Mouse (Mus musculus): ENCODE data around the gene Eif4e2. TPM values are rescaled to one million over a fixed set of nuclear protein-coding genes. Genes with fewer than 3 reads are reported as not detected.

Eif4e2 gene
- polyA plus RNA-seq, 1 experiment from 2014 or later = 108 TPM

DNA sequence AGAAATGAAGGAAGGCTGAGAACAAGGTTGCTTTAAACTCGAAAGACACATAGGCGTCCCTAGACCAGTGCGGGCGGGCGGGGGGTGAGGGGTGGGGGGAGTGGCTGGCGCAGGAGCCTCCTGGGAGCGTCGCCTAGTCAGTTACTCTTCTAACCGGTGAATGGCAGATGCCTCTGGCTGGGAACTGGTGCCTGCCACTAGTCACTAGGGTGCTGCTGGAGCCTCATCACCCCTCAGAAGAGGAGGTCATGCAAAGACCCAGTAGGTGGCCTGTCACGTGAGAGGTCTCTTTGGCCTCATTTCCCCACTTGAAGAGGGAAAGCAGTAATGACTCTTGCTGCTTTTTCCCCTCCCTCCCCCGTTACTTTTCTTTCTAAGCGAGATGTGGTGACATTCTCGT lies 51.5 kb downstream of the Eif4e2 start:
- Histone ChIP-seq H3K4me3 (peak overlapping the region; percentile 50), H3K4me1 (replicated peaks) (peaks cover 35% of the 10 kb centered on the region), H3K9ac (no peak overlapping the region), H3K4me2 (peak overlapping the region; percentile 94), H3K9me3 (peaks cover 3% of the 10 kb centered on the region; the same call in 1 of the 2 replicates), H3K36me3 (no peaks in the 10 kb centered on the region), H3K27ac (replicated peaks) (no peak overlapping the region), H3K27me3 (peaks cover 80% of the 10 kb centered on the region)
- WGBS = under 1% methylated on average over 13 of the region's 13 CpGs
- 0 out of 2 replicates have a peak, but pooled peaks have one; percentile 34 for ATAC-seq (ENCODE audit: low read depth)

DNA sequence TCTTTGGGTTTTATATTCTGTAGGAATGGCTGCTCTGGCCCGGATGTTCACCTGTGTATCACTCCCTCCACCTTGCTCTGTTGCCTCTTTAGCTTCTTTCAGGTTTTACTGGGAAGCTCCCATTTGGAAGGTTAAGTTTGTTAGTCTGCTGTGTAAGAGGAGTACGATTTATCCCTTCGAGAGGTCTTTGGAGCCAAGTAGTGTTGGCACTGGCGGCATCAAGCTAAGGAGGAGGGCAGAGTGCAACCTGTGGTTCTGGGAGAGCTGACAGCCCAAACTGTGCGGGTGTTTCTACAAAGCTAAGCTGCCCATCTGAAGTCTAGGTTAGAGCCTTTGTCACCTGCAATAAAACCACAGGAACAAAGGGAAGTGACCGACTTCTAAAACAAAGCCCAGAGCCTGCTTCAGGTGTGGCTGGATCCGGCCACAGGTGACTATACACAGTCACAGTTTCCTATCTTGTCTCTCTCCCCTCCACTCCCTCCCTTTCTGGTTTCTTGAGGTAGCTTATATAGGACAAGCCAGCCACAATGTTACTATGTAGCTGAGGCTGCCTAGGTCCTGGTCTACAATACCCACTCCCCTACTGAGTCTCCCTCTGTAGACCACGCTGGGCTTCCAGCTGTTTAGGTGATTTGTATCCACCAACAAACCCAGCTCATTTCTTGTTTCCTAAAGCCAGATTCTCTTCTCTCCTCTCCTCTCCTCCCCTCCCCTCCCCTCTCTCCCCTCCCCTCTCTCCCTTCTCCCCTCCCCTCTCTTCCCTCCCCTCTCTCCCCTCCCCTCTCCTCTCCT lies 52.8 kb downstream of the Eif4e2 start:
- WGBS = 20% methylated on average over 8 of the region's 8 CpGs
- Histone ChIP-seq H3K4me3 (no peak overlapping the region), H3K4me1 (replicated peaks) (peaks cover 48% of the 10 kb centered on the region), H3K9ac (no peak overlapping the region), H3K27me3 (peaks cover 82% of the 10 kb centered on the region), H3K4me2 (no peak overlapping the region), H3K9me3 (peaks cover 3% of the 10 kb centered on the region; the same call in 1 of the 2 replicates), H3K36me3 (no peaks in the 10 kb centered on the region), H3K27ac (replicated peaks) (no peak overlapping the region)
- ATAC-seq (ENCODE audit: low read depth) = no peak

- Histone ChIP-seq H3K27ac (replicated peaks) (no peak overlapping the region), H3K27me3 (peaks cover 45% of the 10 kb centered on the region), H3K36me3 (no peaks in the 10 kb centered on the region), H3K4me2 (no peak overlapping the region), H3K9ac (no peak overlapping the region), H3K9me3 (peaks cover 3% of the 10 kb centered on the region; the same call in 1 of the 2 replicates), H3K4me3 (no peak overlapping the region), H3K4me1 (replicated peaks) (peaks cover 22% of the 10 kb centered on the region)
- 29% methylated on average over 3 of the region's 3 CpGs for WGBS
- ATAC-seq (ENCODE audit: low read depth) = no peak
Observed at GRCm38 (mm10) chr1:87270204-87270603, 56.5 kb downstream of the Eif4e2 start.

DNA sequence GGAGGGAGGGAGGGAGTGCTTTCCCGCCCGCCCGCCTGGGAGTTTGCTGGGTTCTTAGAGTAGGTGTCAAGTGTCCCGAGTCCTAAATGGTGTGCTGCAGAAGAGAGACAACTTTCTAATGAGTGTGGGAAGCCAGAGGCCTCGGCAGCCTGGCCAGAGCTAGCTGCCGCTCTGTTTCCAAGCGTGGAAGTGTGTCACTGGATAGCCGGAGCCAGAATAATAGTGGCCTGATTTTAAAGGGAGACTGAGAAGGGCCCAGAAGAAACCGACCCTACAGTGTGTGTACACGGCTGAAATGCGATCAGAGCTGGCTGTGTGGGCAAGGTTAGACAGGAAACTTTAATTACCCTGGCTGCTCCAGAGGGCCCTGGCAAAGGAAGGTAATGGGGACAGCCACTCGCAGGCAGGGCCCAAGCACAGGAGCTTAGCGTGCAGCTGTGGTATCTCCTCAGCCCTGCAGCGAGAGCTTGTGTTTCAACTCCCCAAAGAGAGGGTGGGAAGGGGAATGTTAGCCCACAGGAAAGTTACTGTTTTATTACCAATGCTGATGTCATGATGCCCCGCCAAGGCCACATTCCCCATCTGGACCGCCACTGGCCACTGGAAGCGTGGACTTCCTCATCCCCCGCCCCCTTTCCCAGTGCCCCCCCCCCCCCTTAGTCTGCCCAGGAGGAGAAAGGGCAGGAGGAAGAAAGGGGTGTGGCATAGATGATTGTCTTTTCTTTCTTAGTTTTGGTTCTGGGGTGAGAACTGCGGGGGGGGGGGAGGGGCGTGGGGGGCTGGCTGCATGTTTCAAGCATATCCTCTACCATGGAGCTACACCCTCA lies 57.1 kb downstream of the Eif4e2 start:
- 0 out of 2 replicates have a peak overlapping the region, but pooled peaks have one; percentile 8 for H3K9ac ChIP-seq
- ATAC-seq (ENCODE audit: low read depth) = no peak
- H3K27me3 ChIP-seq = peaks cover 38% of the 10 kb centered on the region
- no peak overlapping the region for H3K4me2 ChIP-seq
- H3K36me3 ChIP-seq = no peaks in the 10 kb centered on the region
- no peak overlapping the region for H3K4me3 ChIP-seq
- no peak overlapping the region for H3K27ac ChIP-seq (replicated peaks)
- H3K9me3 ChIP-seq = peaks cover 3% of the 10 kb centered on the region; the same call in 1 of the 2 replicates
- H3K4me1 ChIP-seq (replicated peaks) = peaks cover 17% of the 10 kb centered on the region
- 9% methylated on average over 20 of the region's 20 CpGs for WGBS

DNA sequence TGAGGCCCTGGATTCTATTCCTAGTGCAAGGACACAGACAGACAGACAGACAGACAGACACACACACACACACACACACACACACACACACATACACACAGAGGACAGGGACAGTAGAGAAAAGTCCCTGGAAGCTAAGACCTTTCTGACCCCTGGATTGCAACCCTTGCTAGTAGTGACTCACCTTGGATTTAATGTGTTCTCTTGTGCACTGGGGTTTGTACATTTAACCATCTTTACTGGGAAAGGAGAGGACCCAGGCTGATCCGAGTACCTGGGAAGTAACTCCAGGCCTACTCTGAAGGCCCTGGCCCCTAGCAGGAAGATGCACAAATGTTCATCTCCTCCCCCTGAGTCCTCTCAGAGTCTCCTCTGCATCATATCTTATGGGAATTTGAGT lies 57.9 kb downstream of the Eif4e2 start:
- Histone ChIP-seq H3K4me1 (replicated peaks) (peaks cover 17% of the 10 kb centered on the region), H3K27me3 (peaks cover 31% of the 10 kb centered on the region), H3K36me3 (no peaks in the 10 kb centered on the region), H3K27ac (replicated peaks) (no peak overlapping the region), H3K4me3 (no peak overlapping the region), H3K9ac (no peak overlapping the region), H3K4me2 (no peak overlapping the region), H3K9me3 (peaks cover 1% of the 10 kb centered on the region; the same call in 1 of the 2 replicates)
- ATAC-seq (ENCODE audit: low read depth) = no peak
- 78% methylated on average over 1 of the region's 1 CpGs for WGBS

DNA sequence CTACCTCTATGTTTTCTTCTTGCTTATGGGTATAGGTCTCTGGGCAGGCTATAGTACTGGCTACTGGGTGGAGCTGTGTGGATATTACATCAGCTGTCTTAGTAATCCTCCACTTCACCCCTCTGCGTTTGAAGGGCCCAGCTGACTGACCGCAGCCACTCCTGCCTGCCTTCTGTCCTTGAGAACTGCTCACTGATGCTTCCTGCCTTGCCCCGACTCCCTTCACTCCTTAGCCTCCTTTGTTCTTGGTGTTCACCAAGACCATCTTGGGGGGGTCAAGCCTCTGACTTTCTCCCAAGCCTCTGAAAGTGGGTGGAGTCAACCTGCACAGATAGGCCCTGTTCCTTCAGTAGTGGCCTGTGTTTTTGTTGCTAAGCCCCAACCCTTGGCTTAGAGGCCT lies 58.7 kb downstream of the Eif4e2 start:
- H3K9me3 ChIP-seq = no peaks in the 10 kb centered on the region
- H3K4me1 ChIP-seq (replicated peaks) = peaks cover 17% of the 10 kb centered on the region
- H3K27ac ChIP-seq (replicated peaks) = no peak overlapping the region
- no peak overlapping the region for H3K9ac ChIP-seq
- no peaks in the 10 kb centered on the region for H3K36me3 ChIP-seq
- H3K4me3 ChIP-seq = no peak overlapping the region
- WGBS = 77% methylated on average over 3 of the region's 3 CpGs
- H3K27me3 ChIP-seq = peaks cover 25% of the 10 kb centered on the region
- no peak overlapping the region for H3K4me2 ChIP-seq
- ATAC-seq (ENCODE audit: low read depth) = no peak

DNA sequence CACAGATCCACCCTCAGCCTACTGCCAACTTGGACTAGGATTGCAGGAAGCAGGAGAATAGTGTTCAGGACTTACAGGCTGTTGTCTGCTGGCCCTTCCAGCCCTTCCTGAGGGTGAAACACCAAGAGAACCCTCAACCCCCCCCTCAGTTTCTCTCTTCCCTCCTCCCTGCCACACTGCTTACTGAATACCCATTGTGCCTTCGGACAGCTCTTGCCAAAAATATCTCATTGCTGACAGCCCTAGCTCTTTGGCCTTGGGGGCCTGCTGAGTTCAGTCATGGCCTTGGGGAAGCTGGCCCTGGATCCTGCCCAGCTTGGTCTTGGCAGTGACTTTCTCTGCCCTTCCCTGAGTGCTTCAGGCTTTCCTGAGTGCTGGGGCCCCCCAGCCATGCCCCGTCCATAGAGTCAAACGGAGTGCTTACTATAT lies 59.8 kb downstream of the Eif4e2 start:
- no peak overlapping the region for H3K4me2 ChIP-seq
- no peak overlapping the region for H3K4me3 ChIP-seq
- no peaks in the 10 kb centered on the region for H3K36me3 ChIP-seq
- 0 out of 2 replicates have a peak, but pooled peaks have one; percentile 48 for ATAC-seq (ENCODE audit: low read depth)
- H3K9ac ChIP-seq = no peak overlapping the region
- H3K27ac ChIP-seq (replicated peaks) = no peak overlapping the region
- 65% methylated on average over 3 of the region's 3 CpGs for WGBS
- H3K27me3 ChIP-seq = peaks cover 15% of the 10 kb centered on the region
- peaks cover 17% of the 10 kb centered on the region for H3K4me1 ChIP-seq (replicated peaks)
- H3K9me3 ChIP-seq = no peaks in the 10 kb centered on the region

- Histone ChIP-seq H3K4me2 (no peak overlapping the region), H3K9ac (no peak overlapping the region), H3K36me3 (no peaks in the 10 kb centered on the region), H3K27me3 (peaks cover 10% of the 10 kb centered on the region), H3K4me1 (replicated peaks) (peaks cover 17% of the 10 kb centered on the region), H3K27ac (replicated peaks) (no peak overlapping the region), H3K4me3 (no peak overlapping the region), H3K9me3 (no peaks in the 10 kb centered on the region)
- ATAC-seq (ENCODE audit: low read depth) = no peak
- WGBS = 83% methylated on average over 4 of the region's 4 CpGs
Observed at GRCm38 (mm10) chr1:87274134-87274533, 60.4 kb downstream of the Eif4e2 start.

DNA sequence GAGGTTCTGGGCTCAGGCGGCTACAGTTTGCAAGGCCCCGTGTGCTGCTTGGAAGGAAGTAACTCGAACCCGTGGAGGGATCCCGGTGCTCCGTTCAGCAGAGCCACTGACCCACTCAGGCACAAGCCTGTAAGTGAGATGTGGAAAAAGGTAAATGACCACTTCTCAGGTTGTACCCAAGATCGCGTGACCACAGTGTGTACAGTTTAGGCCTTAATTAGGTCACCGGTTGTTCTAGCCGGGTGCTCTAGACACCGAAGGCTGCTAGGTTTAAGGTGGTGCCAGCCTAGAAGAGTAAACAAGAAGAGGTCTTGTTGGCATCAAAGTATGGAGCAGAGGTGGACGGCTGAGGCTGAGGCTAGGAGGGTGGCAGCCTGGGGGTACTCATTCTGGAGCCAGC lies 61.4 kb downstream of the Eif4e2 start:
- no peak for ATAC-seq (ENCODE audit: low read depth)
- no peaks in the 10 kb centered on the region for H3K9me3 ChIP-seq
- H3K4me2 ChIP-seq = no peak overlapping the region
- peaks cover 10% of the 10 kb centered on the region for H3K27me3 ChIP-seq
- no peak overlapping the region for H3K9ac ChIP-seq
- no peak overlapping the region for H3K4me3 ChIP-seq
- no peak overlapping the region for H3K27ac ChIP-seq (replicated peaks)
- no peaks in the 10 kb centered on the region for H3K36me3 ChIP-seq
- peaks cover 13% of the 10 kb centered on the region for H3K4me1 ChIP-seq (replicated peaks)
- 93% methylated on average over 12 of the region's 12 CpGs for WGBS

DNA sequence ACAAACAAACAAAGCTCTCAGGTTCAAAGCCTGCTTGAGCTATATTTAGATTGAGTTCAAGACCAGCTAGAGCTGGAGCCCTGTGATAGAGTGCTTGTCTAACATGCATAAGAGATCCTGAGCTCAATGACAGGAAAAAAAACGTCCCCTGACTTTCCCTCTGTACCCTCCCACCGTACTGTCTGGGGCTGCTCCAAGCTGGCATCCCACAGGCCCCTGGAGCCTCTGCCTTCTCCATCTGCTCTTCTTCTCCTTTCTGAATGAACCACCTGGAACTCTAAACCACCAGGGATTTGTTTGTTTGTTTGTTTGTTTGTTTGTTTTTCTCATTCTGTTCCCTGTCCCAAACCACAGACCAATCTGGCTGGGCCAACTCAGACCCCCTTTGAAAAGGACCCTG lies 62.3 kb downstream of the Eif4e2 start:
- Histone ChIP-seq H3K9me3 (no peaks in the 10 kb centered on the region), H3K4me1 (replicated peaks) (peaks cover 4% of the 10 kb centered on the region), H3K4me3 (no peak overlapping the region), H3K9ac (no peak overlapping the region), H3K36me3 (no peaks in the 10 kb centered on the region), H3K27ac (replicated peaks) (no peak overlapping the region), H3K27me3 (0 out of 2 replicates have a peak, but pooled peaks cover 5% of the 10 kb centered on the region), H3K4me2 (no peak overlapping the region)
- 62% methylated on average over 2 of the region's 2 CpGs for WGBS
- ATAC-seq (ENCODE audit: low read depth) = no peak

- 0 out of 2 replicates have a peak, but pooled peaks cover 4% of the 10 kb centered on the region for H3K4me1 ChIP-seq (replicated peaks)
- no peaks in the 10 kb centered on the region for H3K36me3 ChIP-seq
- no peak overlapping the region for H3K4me3 ChIP-seq
- 0 out of 2 replicates have a peak, but pooled peaks cover 4% of the 10 kb centered on the region for H3K27me3 ChIP-seq
- no peak overlapping the region for H3K4me2 ChIP-seq
- no peak overlapping the region for H3K9ac ChIP-seq
- 84% methylated on average over 5 of the region's 5 CpGs for WGBS
- no peaks in the 10 kb centered on the region for H3K9me3 ChIP-seq
- no peak overlapping the region for H3K27ac ChIP-seq (replicated peaks)
- no peak for ATAC-seq (ENCODE audit: low read depth)
Observed at GRCm38 (mm10) chr1:87280281-87280680, 66.6 kb downstream of the Eif4e2 start.

Measured in neural tube, embryonic 13.5 days (tissue).